16 mouse cellular contexts compared by ENCODE assay signal in the genomic region with DNA sequence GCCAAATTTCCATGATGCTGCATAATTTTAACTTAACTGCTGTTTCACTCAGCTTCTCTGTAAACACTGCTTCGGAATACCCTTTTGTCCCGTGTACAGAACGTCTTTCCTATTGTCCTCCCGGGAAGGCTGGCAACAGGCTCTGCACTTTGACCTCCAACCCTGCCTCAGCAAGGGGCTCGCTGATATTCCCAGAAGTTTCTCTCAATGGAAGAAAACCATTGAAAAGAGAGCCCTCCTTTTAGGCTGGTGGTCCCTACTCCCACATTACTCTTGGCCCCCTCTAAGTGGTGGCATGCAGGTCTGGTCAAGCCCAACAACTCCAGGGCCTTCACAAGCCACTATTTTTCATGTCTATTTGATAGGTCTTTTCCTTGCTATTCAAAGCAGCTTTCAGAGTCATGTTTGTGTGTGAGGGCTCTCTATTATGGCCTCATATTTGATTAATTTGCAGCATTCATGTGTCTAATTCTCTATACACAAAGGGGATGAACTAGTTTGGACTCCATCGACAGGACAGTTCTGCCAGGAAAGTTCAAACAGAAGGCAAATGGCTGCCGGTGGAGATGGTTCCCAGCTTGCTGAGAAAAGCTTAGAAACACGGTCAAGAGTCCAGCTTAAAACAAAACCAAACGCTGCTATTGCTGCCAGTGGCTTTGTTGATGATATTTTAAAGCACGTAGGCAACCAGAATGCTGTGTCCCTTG.
DNase-seq lines count a peak whose midpoint lies in the region; ATAC-seq and TF ChIP-seq lines count a peak whose summit lies in the region.
"Had no signal": no experiment of that assay in that cellular context is flagged by ENCODE, and none has a peak within 500 bp of the region (broad histone marks: within the 10 kb centered on the region; RNA-seq: fewer than 3 reads in every experiment).

No protein-coding gene starts in this region.

- no peak overlapping the region for H3K4me3 ChIP-seq in hindbrain, embryonic 10.5 days
- H3K4me3 ChIP-seq in hindbrain, embryonic 13.5 days, result no peak overlapping the region
- no peak overlapping the region for H3K4me3 ChIP-seq in lung, embryonic 15.5 days
- no peak overlapping the region for H3K4me3 ChIP-seq in lung, adult 2 months (replicated peaks; ENCODE audit: extremely low read depth, low read depth, low read length)
- no peak overlapping the region for H3K4me3 ChIP-seq in stomach, embryonic 14.5 days (ENCODE audit: low read depth, low read length)
- H3K4me3 ChIP-seq: liver, embryonic 15.5 days; midbrain, embryonic 13.5 days; neural tube, embryonic 13.5 days had no signal

- intact Hi-C loops in heart, postnatal 14 days (cut with DNase I), result no loop called here

- H3K27me3 ChIP-seq in hindbrain, embryonic 10.5 days (ENCODE audit: insufficient read depth, poor library complexity, severe bottlenecking), result peaks cover 3% of the 10 kb centered on the region; the same call in 1 of the 2 replicates
- H3K27me3 ChIP-seq in hindbrain, embryonic 13.5 days, result no peaks in the 10 kb centered on the region
- H3K27me3 ChIP-seq in lung, embryonic 15.5 days, result no peaks in the 10 kb centered on the region
- no peaks in the 10 kb centered on the region for H3K27me3 ChIP-seq in stomach, embryonic 14.5 days (ENCODE audit: control insufficient read depth, insufficient read depth, low read length)
- H3K27me3 ChIP-seq: CH12.LX; liver, embryonic 15.5 days; neural tube, embryonic 13.5 days had no signal

- H3K9me3 ChIP-seq in hindbrain, embryonic 10.5 days, result no peaks in the 10 kb centered on the region
- no peaks in the 10 kb centered on the region for H3K9me3 ChIP-seq in hindbrain, embryonic 13.5 days
- no peaks in the 10 kb centered on the region for H3K9me3 ChIP-seq in lung, embryonic 15.5 days
- no peaks in the 10 kb centered on the region for H3K9me3 ChIP-seq in stomach, embryonic 14.5 days (ENCODE audit: control insufficient read depth, low read depth, low read length)
- H3K9me3 ChIP-seq: liver, embryonic 15.5 days; midbrain, embryonic 13.5 days; neural tube, embryonic 13.5 days had no signal

- no peak for TF ChIP-seq POLR2A in lung, adult 2 months (IDR thresholded peaks at IDR 0.05; ENCODE audit: borderline replicate concordance, extremely low read depth, low read depth, low read length)

- 0 out of 2 replicates have a peak, but pooled peaks cover 3% of the 10 kb centered on the region for H3K36me3 ChIP-seq in hindbrain, embryonic 10.5 days
- H3K36me3 ChIP-seq in hindbrain, embryonic 13.5 days, result no peaks in the 10 kb centered on the region
- H3K36me3 ChIP-seq in lung, embryonic 15.5 days, result no peaks in the 10 kb centered on the region
- no peaks in the 10 kb centered on the region for H3K36me3 ChIP-seq in stomach, embryonic 14.5 days (ENCODE audit: control insufficient read depth, insufficient read depth, low read length)
- H3K36me3 ChIP-seq: liver, embryonic 15.5 days; midbrain, embryonic 13.5 days; neural tube, embryonic 13.5 days had no signal

- no peak for ATAC-seq in hindbrain, embryonic 13.5 days (ENCODE audit: low FRiP score)
- ATAC-seq in lung, embryonic 15.5 days (ENCODE audit: borderline replicate concordance, extremely low read depth, low FRiP score, low TSS enrichment), result peak; percentile 47; the same call in 1 of the 2 replicates
- no peak for ATAC-seq in stomach, embryonic 14.5 days (ENCODE audit: insufficient number of reproducible peaks, insufficient read depth, low FRiP score, low read depth)
- no peak for ATAC-seq in cerebellum, adult (ENCODE audit: insufficient number of reproducible peaks, low FRiP score, low TSS enrichment)
- ATAC-seq: intestine, postnatal 0 days; midbrain, embryonic 13.5 days had no signal

- TF ChIP-seq CTCF in lung, adult 2 months (IDR thresholded peaks at IDR 0.05; ENCODE audit: insufficient read depth, low read length), result no peak

- peak overlapping the region; percentile 8; the same call in 1 of the 2 replicates for H3K27ac ChIP-seq in hindbrain, embryonic 10.5 days
- no peak overlapping the region for H3K27ac ChIP-seq in hindbrain, embryonic 13.5 days
- H3K27ac ChIP-seq in lung, embryonic 15.5 days, result no peak overlapping the region
- peak overlapping the region; percentile 17; the same call in 1 of the 2 replicates for H3K27ac ChIP-seq in stomach, embryonic 14.5 days (ENCODE audit: low read length)
- H3K27ac ChIP-seq: liver, embryonic 15.5 days; midbrain, embryonic 13.5 days; neural tube, embryonic 13.5 days had no signal

- WGBS in hindbrain, embryonic 10.5 days, result 26% methylated on average over 10 of the region's 10 CpGs
- WGBS in hindbrain, embryonic 13.5 days, result 5% methylated on average over 10 of the region's 10 CpGs
- 31% methylated on average over 10 of the region's 10 CpGs for WGBS in lung, embryonic 15.5 days
- WGBS in lung, adult 2 months, result 42% methylated on average over 10 of the region's 10 CpGs
- WGBS in stomach, embryonic 14.5 days, result 23% methylated on average over 10 of the region's 10 CpGs

- H3K4me1 ChIP-seq in hindbrain, embryonic 10.5 days (replicated peaks), result peaks cover 54% of the 10 kb centered on the region
- peaks cover 22% of the 10 kb centered on the region for H3K4me1 ChIP-seq in hindbrain, embryonic 13.5 days (replicated peaks)
- peaks cover 28% of the 10 kb centered on the region for H3K4me1 ChIP-seq in lung, embryonic 15.5 days
- H3K4me1 ChIP-seq in lung, adult 2 months (ENCODE audit: control insufficient read depth, insufficient read depth, low read length), result no peaks in the 10 kb centered on the region; the same call in none of the 2 replicates
- peaks cover 33% of the 10 kb centered on the region for H3K4me1 ChIP-seq in stomach, embryonic 14.5 days (ENCODE audit: control insufficient read depth, insufficient read depth, low read length)
- H3K4me1 ChIP-seq: liver, embryonic 15.5 days had no signal

- DNase-seq in hindbrain, embryonic 10.5 days (ENCODE audit: low spot score), result peak; percentile 53
- no peak for DNase-seq in lung, adult 2 months
- DNase-seq in embryo, embryonic 11 days, result peak; percentile 57
- DNase-seq in heart, postnatal 14 days, result no peak
- DNase-seq: adrenal gland, postnatal 25 days; cerebellum, adult 9-11 months; right cerebral cortex, postnatal 4 days had no signal

- H3K9ac ChIP-seq in hindbrain, embryonic 13.5 days, result no peak overlapping the region
- H3K9ac ChIP-seq in lung, embryonic 15.5 days, result no peak overlapping the region
- H3K9ac ChIP-seq in stomach, embryonic 14.5 days (replicated peaks; ENCODE audit: low read depth, low read length), result no peak overlapping the region
- H3K9ac ChIP-seq: liver, embryonic 15.5 days; midbrain, embryonic 13.5 days; neural tube, embryonic 13.5 days had no signal

- H3K4me2 ChIP-seq in hindbrain, embryonic 13.5 days, result no peak overlapping the region
- H3K4me2 ChIP-seq in lung, embryonic 15.5 days, result peak overlapping the region; percentile 18; the same call in 1 of the 2 replicates
- H3K4me2 ChIP-seq in stomach, embryonic 14.5 days (replicated peaks; ENCODE audit: low read depth, low read length), result 0 out of 2 replicates have a peak overlapping the region, but pooled peaks have one; percentile 13
- H3K4me2 ChIP-seq: liver, embryonic 15.5 days; midbrain, embryonic 13.5 days; neural tube, embryonic 13.5 days had no signal

Comparison
In these comparisons a context has a peak if more than half of its experiments do, and no peak if none do; other contexts are left out.
1. H3K27ac ChIP-seq: peak in hindbrain, embryonic 10.5 days (single experiment) and stomach, embryonic 14.5 days (single experiment); none in hindbrain, embryonic 13.5 days (single experiment) and lung, embryonic 15.5 days (single experiment).
2. DNase-seq: peak in hindbrain, embryonic 10.5 days (single experiment) and embryo, embryonic 11 days (single experiment); none in lung, adult 2 months (single experiment) and heart, postnatal 14 days (0 of 2).